Mouse (Mus musculus) bone marrow, adult 2 months (tissue): ENCODE results near the gene Frmd7.

Source experiments
- CTCF ChIP-seq: fragments of 200-500 bp; IDR thresholded peaks from 2 replicates; pipeline ENCODE4 v1.5.1; 2011; ENCODE audit warnings: low read length, control low read depth; ENCODE audit not compliant: control insufficient read depth, insufficient read depth
- POLR2A ChIP-seq: fragments of 200-500 bp; IDR thresholded peaks from 2 replicates; pipeline ENCODE4 v1.6.1; 2011; ENCODE audit warnings: low read depth, mild to moderate bottlenecking, control low read depth, low read length, borderline replicate concordance; ENCODE audit not compliant: control insufficient read depth

DNA sequence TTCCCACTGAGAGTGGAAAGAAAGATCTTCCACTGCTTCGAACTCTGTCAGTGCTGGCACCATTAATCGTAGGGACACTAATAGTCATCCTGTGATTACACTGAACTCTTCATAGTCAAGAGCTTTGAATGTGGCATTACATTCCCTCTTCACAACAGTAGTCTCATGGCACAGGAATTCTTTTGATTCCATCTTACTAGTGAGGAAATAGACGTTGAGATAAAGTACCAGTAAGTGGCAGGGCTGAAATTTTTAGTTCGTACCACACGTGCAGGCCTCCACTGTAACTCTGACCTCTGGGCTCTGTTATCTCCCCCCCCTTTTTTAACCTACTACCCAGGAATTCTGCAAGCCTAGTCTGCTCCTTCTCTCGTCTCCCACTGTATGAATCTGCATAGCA lies 20.4 kb upstream of the Frmd7 start:
- TF ChIP-seq CTCF (no peak), POLR2A (no peak)
